Mouse (Mus musculus) left cerebral cortex, adult 9 months (tissue): ENCODE results near the gene Sh3glb2.

Source experiments
- DNase-seq, 2 experiments: peaks; one replicate each; pipeline ENCODE4 v3.0.0; 2022; ENCODE audit warnings: low spot score in 2 of 2

Sh3glb2 gene

GRCm38 (mm10) chr2:30342061-30342460, 17.1 kb downstream of the Sh3glb2 start:
- no peak for DNase-seq

- DNase-seq: no peak
Observed at GRCm38 (mm10) chr2:30337179-30337578, 22.0 kb downstream of the Sh3glb2 start.

- peak in 1 of 2 experiments; percentile 47 for DNase-seq
Observed at GRCm38 (mm10) chr2:30336174-30336915, 22.8 kb downstream of the Sh3glb2 start.

DNA sequence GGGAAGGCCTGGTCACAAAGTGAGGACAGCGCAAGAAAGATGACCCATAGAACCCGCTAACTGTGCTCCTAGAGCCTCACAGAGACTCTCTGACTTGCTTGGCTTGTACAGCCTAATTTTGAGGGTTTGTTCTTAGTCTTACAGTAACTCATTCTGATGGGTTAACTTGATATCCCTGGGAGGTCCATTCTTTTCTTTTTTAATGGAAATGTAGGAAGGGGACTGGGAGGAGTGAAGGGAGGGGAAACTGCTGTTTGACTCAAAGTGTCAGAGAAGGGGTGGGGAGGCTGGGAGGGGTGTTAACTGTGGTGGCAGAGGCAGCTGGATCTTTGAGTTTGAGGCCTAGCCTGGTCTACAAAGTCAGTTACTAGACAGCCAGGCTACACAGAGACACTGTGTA, 23.8 kb downstream of the Sh3glb2 start:
- DNase-seq: no peak

DNA sequence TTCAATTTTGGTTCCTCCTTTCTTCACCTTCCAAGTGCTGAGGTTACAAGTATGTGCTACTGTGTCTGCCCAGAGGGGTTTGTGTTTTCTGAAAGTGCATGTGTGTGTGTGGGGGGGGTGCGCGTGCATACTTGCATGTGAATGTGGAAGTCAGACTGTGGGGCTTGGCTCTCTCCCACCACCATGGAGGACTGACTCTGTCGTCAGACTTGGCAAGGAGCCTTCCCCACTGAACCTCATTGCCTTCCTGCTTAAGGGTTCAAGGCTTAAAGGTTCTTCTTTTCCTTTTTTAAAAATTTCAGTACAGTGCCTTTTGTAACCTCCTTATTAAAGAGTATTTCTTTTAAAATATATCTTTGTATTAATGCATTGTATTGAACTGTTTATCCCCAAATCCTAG, 30.3 kb downstream of the Sh3glb2 start:
- no peak for DNase-seq

- DNase-seq: no peak
Observed at GRCm38 (mm10) chr2:30327276-30327675, 31.9 kb downstream of the Sh3glb2 start.

GRCm38 (mm10) chr2:30325296-30325695, 33.8 kb downstream of the Sh3glb2 start:
- DNase-seq: no peak

GRCm38 (mm10) chr2:30323111-30323510, 36.0 kb downstream of the Sh3glb2 start:
- DNase-seq: no peak

GRCm38 (mm10) chr2:30319260-30319659, 39.9 kb downstream of the Sh3glb2 start:
- no peak for DNase-seq

DNA sequence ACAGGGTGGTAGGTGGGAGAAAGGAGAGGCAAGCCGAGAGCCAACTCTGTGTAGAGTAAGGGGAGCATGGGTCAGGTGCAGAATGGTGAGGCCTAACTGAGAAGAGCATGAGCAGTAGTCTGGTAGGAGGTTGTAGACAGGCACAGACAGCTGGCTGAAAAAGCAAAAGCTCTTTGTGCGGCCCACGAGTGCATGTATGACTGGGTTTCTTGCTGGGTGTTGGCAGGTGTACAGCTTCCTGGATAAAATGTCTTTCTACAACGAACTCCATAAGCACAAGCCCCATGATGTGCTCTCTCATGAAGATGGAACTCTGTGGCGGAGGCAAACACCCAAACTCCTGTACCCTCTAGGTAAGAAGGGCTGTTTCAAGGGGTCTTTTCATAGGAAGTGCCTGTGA, 42.2 kb downstream of the Sh3glb2 start:
- DNase-seq: peak in 1 of 2 experiments; percentile 21

GRCm38 (mm10) chr2:30316136-30316535, 43.0 kb downstream of the Sh3glb2 start:
- no peak for DNase-seq

GRCm38 (mm10) chr2:30311481-30311880, 47.7 kb downstream of the Sh3glb2 start:
- peak in 1 of 2 experiments; percentile 18 for DNase-seq

GRCm38 (mm10) chr2:30309351-30309750, 49.8 kb downstream of the Sh3glb2 start:
- DNase-seq: no peak

GRCm38 (mm10) chr2:30306087-30306486, 53.0 kb downstream of the Sh3glb2 start:
- DNase-seq: no peak

GRCm38 (mm10) chr2:30299966-30300365, 59.2 kb downstream of the Sh3glb2 start:
- DNase-seq: no peak

DNA sequence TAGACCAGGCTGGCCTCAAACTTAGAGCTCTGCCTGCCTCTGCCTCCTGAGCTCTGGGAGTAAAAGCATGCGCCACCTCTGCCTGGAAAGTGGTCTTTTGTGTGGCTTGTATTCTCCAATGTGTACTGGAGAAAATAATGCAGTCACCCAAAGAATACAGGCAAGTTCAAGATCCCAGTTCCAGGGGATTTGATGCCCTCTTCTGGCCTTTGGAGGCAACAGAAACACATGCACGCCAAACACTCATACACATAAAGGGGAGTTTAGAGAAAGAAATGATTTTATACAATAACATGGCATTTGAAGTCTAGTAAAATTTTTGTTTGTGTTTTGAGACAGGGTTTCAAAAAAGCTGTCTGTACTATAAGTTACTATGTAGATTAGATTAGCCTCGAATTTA, 59.6 kb downstream of the Sh3glb2 start:
- DNase-seq: no peak
